Mouse (Mus musculus): ENCODE data around the gene Bicd1.
"Not testable (repeated sequence)": the region's sequence is repeated elsewhere in the genome, so short reads cannot be mapped to it uniquely, and the experiment has no call there.

The Bicd1 gene

DNA sequence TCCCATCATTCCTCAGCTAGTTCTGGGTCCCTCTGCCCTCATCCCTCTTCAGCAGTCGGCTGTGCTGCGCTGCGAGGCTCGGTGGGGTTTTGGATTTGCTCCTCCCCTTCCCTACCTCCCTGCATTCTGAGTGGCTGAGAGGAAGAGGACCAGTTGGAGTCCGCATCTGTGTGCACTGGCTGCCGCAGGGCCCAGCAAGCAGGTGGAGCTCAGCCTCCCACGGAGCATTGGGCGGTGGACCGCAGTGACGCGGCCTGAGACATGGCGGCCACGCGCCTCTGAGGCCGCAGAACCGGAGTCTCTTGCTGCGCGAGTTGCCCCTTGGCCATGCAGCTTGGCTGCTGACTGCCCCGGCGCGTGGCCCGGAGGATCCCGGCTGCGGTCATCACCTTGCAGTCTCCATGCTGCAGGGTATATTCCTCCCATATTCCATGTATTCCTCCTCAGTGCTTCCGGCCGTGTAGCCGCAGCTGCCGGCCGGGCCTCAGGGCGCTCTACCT lies at the start of gene Bicd1:
Gene Bicd1, plus strand, starts transcription at position 54 of the 500 bp plus-strand sequence.
- DNase-seq, result peak; percentile 84

DNA sequence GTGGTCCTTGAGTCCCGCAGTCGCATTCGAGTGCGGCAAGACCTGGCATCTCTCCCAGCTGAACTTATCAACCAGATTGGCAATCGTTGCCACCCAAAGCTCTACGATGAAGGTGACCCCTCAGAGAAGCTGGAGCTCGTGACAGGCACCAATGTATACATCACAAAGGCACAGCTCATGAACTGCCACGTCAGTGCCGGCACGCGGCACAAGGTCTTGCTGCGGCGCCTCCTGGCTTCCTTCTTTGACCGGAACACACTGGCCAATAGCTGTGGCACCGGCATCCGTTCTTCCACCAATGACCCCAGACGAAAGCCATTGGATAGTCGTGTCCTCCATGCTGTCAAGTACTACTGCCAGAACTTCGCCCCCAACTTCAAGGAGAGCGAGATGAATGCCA lies 46.2 kb upstream of the Bicd1 start:
- DNase-seq, result not testable (repeated sequence)

DNA sequence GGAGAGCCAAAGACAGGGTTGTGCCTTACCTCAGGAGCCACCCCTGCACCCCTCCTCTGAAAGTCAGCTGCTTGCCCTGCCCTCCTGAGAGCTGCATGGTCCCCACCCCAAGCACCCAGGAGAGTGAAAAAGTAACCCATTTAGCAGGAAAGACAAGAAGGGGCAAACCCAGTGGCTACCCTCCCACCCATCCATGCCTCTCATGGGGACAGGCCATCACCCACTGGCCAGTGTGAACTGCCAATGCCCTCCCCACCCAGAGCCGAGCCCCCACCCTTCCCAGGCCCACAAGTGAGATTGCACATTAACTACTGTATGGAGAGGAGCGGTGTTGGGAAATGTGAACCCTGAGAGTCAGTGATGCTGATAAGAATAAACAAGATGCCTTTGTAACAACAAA lies 42.7 kb upstream of the Bicd1 start:
- DNase-seq, result not testable (repeated sequence)

DNA sequence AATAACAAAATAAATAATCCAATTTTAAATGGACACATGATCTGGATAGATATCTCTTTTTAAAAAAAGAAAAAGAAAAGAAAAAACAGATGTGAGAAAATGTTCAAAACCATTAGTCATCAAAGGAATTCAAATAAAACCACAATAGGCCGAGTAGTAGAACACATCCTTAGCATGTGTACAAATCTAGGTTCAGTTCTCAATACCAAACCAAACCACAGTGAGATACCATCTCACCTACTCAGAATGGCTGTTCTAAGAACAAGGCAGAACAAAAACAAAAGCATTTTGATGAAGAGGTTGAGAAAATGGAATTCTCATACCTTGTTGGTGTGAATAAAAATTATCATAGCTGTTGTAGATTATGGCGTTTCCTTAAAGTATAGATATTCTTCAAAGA lies 42.3 kb upstream of the Bicd1 start:
- DNase-seq, result no peak

DNA sequence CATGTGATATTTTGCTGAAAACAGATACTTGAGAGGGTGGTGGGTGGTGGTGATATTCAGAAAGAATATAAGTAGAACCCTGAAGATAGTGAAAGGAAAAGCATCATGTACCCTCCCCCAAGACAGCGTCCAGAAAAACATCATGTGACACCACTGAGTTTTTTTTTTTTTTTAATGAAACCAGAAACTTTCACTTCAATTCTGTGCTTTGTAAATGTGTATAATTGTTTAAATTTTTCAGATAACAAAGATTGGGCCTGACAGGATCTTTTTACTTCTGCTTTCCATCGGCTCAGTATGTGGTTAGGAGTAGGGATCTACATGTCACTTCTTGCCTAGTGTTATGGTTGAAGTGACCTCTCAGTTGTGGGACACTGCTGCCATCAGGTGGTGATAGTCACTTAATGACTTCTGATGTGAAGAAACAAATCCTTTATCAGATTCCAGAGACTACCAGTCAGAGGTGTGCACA lies 33.7 kb upstream of the Bicd1 start:
- DNase-seq, result peak; percentile 85

DNA sequence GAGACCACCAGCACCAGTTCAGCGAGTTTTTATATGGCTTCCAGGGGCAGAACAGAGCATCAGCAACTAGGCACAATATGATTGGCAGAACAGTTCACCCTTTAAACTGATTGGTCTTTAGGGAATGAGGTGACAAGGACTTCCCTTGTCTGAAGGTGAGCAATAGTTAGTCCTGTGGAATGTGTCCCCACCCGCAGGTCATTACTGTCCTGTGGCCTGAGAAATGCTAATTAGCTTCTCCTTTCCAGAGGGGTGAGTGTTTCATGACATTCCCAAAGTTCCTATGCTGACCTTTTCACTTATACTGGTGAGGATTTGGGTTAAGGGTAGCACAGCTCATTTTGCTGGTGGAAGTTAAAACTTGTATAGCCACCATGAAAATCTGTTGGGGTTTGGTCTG lies 25.2 kb upstream of the Bicd1 start:
- DNase-seq, result peak; percentile 20

DNA sequence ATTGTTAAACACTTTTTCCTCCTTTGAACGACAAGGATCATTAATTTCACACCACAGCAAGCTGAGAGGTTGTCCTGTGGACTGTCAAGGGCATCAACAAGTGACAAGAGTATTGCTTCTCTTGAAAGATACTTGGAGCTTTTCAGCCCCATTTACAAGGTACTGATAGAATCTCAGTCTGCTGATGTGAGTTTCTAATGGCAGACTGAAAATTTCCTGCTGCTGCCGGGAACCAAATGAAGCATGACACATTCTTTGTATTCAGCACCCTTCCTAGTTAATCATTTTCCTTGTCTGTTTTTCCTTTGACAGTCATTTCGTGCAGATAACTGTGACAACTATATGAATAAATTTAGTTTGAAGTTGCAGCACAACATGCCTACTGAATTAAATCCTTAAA lies 22.3 kb upstream of the Bicd1 start:
- peak; percentile 44 for DNase-seq

DNA sequence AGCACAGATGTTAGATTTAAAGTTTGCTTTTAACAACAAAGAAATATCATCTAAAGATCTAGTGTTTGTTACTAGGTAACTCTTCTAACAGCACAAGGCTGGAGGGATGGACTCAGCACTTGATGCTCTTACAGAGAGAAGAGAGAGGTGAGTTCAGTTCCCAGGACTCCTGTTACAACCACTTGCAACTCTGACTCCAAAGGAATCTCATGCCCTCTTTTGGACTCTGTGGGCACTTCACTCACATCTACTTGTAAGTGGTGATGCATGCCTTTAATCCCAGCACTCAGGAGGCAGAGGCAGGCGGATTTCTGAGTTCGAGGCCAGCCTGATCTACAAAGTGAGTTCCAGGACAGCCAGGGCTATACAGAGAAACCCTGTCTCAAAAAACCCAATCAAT lies 19.1 kb upstream of the Bicd1 start:
- DNase-seq, result not testable (repeated sequence)

DNA sequence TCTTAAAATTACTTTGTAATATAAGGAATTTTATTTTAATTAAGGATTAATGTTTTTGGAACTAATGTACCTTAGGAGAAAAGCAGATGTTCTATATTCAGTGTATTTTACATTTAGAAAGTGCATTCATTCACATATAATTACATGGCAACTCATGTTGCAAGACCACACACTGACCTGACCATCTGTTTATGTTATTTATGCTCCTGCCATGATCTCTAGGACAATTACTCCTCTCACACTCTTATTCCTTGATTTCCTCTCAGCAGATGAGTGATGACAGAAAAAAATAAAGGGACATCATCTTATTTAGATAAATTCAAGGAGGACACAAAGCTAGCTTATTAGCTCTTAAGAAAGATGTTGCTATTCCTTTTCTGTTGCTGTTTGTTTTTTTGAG lies 9.3 kb upstream of the Bicd1 start:
- DNase-seq, result no peak

DNA sequence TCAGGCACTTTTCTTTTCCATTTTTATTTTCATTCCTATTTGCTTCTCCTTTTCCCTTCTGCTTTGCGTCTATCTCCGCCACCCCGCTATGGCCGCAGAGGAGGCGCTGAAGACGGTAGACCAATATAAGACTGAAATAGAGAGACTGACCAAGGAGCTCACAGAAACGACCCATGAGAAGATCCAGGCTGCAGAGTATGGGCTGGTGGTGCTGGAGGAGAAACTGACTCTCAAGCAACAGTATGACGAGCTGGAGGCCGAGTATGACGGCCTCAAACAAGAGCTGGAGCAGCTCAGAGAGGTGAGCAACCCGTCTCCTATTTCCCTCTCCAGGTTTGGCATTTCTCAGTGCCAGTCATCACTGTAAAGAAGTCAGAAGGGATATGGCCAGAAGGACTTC lies 655 bp downstream of the Bicd1 start:
- DNase-seq, result no peak

DNA sequence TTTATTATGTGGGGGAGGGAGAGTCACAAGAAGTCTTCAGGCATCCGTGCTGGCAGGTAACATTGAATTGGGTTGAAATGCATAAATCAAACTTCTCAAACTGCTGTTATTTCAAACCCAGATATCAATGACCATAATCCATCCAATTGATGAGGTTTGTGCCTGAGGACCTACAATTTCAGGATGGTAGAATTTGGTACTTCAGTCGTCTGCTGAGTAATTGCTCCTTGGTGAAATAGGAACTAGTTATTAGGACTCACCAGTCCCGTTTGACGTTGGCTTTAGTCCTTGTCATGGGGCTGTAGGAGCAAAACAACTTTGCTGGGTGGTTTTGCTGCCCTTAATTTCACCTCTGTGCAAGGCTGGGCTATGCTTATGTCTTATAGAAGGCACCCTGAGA lies 1.2 kb downstream of the Bicd1 start:
- no peak for DNase-seq

DNA sequence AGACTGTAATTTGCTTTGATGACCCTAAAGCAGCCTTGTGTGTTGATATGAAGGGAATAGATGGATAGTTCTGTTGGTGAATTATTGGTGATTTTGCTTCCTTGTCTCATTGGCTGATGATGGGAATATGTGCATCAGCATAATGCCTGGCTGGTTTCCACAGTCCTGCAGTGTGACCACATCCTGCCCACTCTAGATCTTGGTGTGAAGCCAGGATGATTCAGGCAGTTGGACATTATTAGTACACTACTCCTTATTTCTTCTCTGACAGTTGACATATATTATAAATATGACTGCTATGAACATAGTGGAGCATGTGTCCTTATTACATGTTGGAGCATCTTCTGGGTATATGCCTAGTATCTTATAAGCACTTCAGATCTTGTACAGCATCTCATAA lies 4.6 kb downstream of the Bicd1 start:
- DNase-seq, result no peak

DNA sequence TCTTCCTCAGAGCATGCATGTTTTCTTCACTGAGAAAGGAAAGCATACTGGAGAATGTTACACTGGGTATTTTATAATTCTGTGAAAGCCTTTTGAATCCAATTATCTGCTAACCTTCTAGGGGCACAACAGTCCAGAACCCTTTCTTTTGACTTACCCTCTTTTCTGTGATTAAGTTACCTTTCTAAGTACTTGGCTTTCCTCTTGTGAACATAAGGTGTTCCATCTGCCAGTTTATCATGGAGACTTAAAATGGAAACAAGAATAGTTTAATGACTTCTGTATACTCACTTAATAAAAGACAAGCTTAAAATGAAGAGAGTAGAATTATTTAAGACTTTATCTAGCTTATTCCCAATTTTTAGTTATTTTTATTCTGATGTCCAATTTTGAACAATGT lies 16.1 kb downstream of the Bicd1 start:
- DNase-seq, result no peak

DNA sequence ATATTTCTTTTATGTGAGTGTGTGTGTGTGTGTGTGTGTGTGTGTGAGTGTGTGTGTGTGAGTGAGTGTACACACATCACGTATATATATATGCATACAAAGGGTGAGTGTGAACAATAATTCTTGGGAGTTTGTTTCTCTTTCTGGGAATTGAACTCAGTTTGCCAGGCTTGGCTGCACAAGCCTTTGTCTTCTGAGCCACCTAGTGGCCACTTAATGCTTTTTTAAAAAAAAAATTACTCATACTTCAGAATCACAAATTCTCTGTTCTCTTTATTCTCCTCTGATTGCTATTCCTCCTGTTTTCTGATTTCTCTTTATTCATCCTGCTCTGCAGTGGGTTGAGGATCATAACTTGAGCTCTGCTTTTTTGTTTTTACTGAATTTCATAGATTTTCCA lies 30.5 kb downstream of the Bicd1 start:
- DNase-seq, result no peak

DNA sequence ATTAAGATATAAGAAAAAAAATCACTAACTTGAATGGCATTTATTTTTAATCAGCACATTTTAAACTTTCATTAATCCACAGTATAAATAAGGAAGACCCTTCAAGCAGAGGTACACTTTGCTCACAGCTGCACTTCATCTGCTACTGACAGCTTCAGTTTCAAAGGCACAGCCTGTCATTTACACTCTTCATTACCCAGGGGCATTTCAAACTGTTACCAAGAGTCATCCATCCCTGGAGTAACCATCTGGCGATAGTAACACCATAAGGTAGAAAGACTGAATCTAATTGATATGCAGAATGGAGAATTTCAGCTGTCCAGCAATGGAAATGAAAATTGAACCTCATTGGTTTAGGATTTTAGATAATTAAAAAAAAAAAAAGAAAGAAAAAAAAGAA lies 34.2 kb downstream of the Bicd1 start:
- DNase-seq, result no peak

DNA sequence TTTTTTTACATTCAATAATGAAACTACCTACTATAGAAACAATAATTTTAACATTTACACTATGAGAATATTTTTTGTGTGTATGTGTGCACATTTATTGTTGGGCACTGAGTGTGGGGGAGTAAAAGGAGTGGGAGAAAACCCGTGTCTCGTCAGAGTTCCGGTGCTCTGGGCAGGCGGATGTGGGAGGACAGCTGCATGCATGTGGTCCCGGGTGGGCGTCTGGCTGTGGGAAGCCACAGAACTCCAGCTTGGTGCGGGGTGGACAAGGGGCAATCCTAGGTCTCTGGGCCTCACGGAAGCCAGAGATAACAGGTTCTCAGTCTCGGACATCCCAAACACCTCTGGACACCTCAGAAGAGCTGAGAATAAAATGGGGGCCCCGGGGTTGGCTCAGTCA lies 37.2 kb downstream of the Bicd1 start:
- DNase-seq, result no peak

DNA sequence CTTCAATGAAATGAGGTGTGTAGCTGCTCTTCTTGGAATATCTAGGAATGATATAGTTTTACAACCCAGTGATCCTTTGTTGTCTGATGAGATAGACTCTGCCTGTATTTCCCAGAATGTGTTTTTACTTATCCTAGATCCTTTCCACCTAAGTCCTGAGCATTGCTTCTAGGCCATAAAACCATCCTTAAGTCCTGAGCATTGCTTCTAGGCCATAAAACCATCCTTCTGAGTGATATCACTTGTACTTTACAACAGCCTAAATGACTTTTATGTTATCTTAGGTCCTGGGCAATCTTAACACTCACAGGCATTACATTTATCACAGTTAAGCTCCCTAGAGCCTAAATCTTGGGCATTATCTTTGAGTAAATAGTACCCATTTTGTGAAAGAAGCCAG lies 48.6 kb downstream of the Bicd1 start:
- DNase-seq, result no peak

DNA sequence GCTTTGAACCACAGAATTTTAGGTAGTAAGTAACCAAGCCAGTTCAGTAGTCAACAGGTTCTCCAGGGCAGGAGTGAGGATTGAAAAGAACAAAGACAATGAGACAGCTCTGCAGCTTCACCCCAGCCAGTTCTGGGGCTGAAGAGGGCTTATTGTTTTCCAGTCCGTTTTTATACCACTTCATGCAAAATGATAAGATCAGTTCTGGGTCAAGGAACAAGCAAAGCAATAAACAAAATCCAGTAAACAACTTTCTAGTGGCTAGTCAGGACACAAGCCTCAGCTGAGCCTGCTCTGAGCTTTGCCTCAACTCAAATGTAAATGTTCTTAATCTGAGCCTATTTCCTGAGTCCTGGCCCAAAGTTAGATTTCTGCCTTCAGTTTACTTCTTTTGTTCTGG lies 52.3 kb downstream of the Bicd1 start:
- no peak for DNase-seq

DNA sequence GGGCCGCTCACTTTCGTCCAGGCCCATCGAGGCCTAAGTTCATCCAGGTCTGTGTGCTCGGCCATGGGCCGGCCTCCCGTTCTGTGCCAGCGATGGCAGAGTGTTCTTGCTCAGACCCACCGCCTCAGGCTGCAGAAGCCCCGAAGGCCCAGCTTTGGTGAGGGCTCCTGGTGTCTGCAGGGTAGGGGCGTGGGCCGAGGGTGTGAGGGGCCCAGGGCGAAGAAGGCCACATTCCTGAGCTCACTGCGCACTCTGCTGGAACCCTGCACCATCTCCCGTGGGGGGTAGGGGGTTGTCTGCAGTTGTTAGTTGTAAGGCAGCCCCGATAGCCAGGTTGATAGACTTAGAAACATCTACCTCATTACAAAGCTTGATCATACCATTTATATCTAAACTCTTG lies 62.8 kb downstream of the Bicd1 start:
- no peak for DNase-seq

DNA sequence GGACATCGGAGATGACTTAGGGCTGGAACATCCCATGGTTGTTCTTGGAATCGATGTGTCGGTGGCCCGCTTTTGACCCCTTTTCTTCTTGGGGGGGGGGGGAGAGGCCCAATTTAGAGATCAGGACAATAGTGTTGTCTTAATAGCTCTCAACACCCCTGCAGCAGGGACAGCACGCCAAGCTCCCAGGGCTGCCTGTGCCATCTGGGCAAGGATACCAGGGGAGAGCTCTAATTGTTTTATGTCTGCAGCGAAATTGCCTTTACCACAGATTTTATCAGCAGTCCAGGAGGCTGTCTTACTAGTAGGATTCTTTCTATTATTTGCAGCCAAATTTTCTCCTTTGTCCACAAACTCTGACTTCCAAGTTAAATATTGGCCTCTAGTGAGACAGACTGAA lies 63.8 kb downstream of the Bicd1 start:
- not testable (repeated sequence) for DNase-seq

DNA sequence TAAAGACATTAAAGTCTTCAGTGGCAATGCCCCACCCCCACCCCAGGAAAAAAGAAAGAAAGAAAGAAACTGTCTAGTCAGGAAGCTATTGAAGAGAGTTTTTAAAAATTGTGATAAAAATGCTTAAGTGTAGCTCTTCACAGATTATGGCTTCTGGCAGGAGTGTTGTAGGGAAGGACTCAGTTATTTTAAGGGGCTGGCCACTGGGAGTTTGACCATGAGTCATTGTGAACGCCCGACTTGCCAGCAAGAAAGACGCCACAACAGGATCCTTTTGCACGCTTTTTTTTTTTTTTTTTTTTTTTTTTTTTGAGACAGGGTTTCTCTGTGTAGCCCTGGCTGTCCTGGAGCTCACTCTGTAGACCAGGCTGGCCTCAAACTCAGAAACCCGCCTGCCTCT lies 73.2 kb downstream of the Bicd1 start:
- not testable (repeated sequence) for DNase-seq

DNA sequence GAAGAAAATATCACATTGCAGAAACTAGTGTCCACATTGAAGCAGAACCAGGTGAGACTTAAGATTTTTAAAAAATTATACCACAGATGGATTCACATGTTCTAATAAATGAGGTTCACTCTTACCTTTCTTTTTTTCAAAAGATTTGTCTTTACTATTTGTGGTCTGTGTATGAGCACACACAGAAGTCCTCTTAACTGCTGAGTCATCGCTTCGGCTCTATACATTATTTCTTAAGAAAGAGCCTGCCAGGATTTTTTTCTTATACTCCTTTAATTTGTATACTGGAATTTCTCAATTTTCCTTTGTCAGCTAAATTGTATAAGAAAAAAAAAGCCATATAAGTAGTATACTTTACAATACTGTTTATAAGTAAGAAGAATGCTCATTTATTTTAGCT lies 86.0 kb downstream of the Bicd1 start:
- no peak for DNase-seq

DNA sequence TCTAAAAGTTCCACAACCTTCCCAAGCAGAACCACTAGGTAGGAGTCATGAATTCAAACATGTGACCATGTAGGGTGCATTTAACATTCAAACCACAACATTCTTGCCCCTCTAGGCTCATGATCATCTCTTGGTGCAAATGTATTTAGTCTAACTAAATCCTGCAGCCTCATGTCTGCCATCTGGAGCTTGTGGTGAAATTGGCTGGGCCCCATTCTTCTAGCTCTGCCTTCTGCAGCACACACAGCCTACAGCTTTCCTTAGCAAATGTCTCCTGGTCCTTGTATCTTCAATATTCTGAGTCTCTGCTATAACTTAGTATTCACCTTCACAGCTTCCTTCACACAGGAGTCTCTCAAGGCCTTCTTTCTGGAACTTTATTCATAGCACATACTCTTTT lies 87.2 kb downstream of the Bicd1 start:
- no peak for DNase-seq

DNA sequence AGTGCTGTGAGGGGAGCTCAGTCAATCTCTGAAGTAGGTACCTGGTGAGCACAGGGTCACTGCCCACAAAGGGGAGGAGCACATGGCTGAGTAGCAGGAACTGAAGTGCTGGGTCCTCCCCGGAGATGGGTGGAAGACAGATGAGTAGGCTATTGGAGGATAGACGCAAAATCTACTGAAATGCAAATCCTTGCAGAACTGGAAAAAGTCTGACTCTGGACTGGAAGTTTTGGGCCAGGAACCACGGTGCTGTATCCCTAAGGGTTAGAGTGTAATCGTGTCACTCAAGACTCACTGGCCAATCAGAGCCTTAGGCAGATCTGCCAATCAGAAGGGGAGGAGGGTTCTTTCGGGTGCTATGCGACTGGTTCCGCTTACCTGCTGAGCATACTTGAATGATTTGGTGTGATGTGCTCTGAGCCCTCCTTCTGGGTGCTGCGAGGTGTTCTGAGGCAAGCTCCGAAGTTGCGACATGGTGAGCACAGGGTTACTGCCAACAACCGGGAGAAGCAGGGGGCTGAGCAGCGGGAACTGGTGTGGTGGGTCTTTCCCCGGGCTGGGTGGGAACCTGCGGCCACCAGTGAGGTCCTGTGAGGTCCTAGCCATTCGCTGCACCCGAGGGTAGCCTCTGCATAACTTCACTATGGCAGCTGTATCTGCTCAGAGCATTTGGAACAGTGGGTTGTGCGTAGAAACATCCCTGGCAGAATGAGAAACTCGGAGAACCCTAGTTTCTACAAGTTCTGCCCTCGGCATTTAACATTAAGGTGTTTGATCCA lies 157.2 kb downstream of the Bicd1 start:
- DNase-seq, result peak; percentile 78

DNA sequence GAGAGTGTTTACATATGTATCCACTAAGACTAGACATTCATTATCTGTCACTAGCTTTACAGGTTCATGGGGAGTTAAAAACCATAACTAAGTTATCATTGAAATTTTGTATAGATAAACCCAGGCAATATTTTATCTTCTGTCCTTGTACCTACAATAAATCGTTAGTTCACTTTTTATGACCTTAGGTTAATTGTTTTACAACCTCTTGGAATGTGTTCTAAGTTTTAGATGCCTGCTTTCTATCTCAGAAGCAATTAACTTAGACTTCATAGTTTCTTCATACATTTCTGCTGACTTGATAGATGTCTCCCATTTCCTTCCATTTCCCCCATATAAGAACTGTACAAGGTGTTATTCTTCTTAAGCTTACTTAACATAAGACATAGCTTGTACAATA lies 158.5 kb downstream of the Bicd1 start:
- no peak for DNase-seq

All from kidney, postnatal 14 days (tissue).